Mouse (Mus musculus): Measurements from ENCODE around the gene Lmx1a. TPM values are rescaled to one million over a fixed set of nuclear protein-coding genes. Genes with fewer than 3 reads are reported as not detected.

The Lmx1a gene
- polyA plus RNA-seq, 1 experiment from 2014 or later: 0.27 TPM

- ATAC-seq (ENCODE audit: low FRiP score, low read depth): no peak
- Histone ChIP-seq H3K4me3 (no peak overlapping the region), H3K27me3 (peaks cover 57% of the 10 kb centered on the region), H3K27ac (no peak overlapping the region), H3K4me2 (replicated peaks) (peak overlapping the region; percentile 85; the same call in 1 of the 2 replicates), H3K36me3 (no peaks in the 10 kb centered on the region), H3K4me1 (peaks cover 11% of the 10 kb centered on the region), H3K9ac (no peak overlapping the region), H3K9me3 (no peaks in the 10 kb centered on the region)
- WGBS: 33% methylated on average over 4 of the region's 4 CpGs
These were observed 112.9 kb downstream of the Lmx1a start for GRCm38 (mm10) chr1:167801923-167802322.

GRCm38 (mm10) chr1:167802510-167803271 lies 113.7 kb downstream of the Lmx1a start:
- peak overlapping the region; percentile 53 for H3K9ac ChIP-seq
- ATAC-seq (ENCODE audit: low FRiP score, low read depth): peak; percentile 68; the same call in 1 of the 2 replicates
- H3K4me1 ChIP-seq: peaks cover 11% of the 10 kb centered on the region
- WGBS: under 1% methylated on average over 59 of the region's 59 CpGs
- peak overlapping the region; percentile 85 for H3K4me2 ChIP-seq (replicated peaks)
- peak overlapping the region; percentile 50 for H3K4me3 ChIP-seq
- H3K27me3 ChIP-seq: peaks cover 57% of the 10 kb centered on the region
- no peak overlapping the region for H3K27ac ChIP-seq
- H3K9me3 ChIP-seq: no peaks in the 10 kb centered on the region
- H3K36me3 ChIP-seq: no peaks in the 10 kb centered on the region

GRCm38 (mm10) chr1:167803351-167803981 lies 114.4 kb downstream of the Lmx1a start:
- Histone ChIP-seq H3K9ac (no peak overlapping the region), H3K4me1 (peaks cover 11% of the 10 kb centered on the region), H3K4me2 (replicated peaks) (peak overlapping the region; percentile 85), H3K27me3 (peaks cover 54% of the 10 kb centered on the region), H3K4me3 (peak overlapping the region; percentile 50), H3K27ac (no peak overlapping the region), H3K36me3 (no peaks in the 10 kb centered on the region), H3K9me3 (no peaks in the 10 kb centered on the region)
- WGBS: 11% methylated on average over 10 of the region's 10 CpGs
- no peak for ATAC-seq (ENCODE audit: low FRiP score, low read depth)

GRCm38 (mm10) chr1:167804836-167805235 lies 115.8 kb downstream of the Lmx1a start:
- Histone ChIP-seq H3K27ac (no peak overlapping the region), H3K9me3 (no peaks in the 10 kb centered on the region), H3K27me3 (peaks cover 53% of the 10 kb centered on the region), H3K4me1 (peaks cover 11% of the 10 kb centered on the region), H3K9ac (no peak overlapping the region), H3K4me3 (no peak overlapping the region), H3K4me2 (replicated peaks) (no peak overlapping the region), H3K36me3 (no peaks in the 10 kb centered on the region)
- no peak for ATAC-seq (ENCODE audit: low FRiP score, low read depth)
- WGBS: 66% methylated on average over 7 of the region's 7 CpGs

- Histone ChIP-seq H3K27ac (no peak overlapping the region), H3K4me2 (replicated peaks) (no peak overlapping the region), H3K27me3 (peaks cover 11% of the 10 kb centered on the region; the same call in 1 of the 2 replicates), H3K36me3 (no peaks in the 10 kb centered on the region), H3K4me3 (no peak overlapping the region), H3K4me1 (no peaks in the 10 kb centered on the region), H3K9me3 (no peaks in the 10 kb centered on the region), H3K9ac (no peak overlapping the region)
- no peak for ATAC-seq (ENCODE audit: low FRiP score, low read depth)
- WGBS: 87% methylated on average over 4 of the region's 4 CpGs
These were observed 122.1 kb downstream of the Lmx1a start for GRCm38 (mm10) chr1:167811141-167811540.

GRCm38 (mm10) chr1:167815166-167815565 lies 126.1 kb downstream of the Lmx1a start:
- Histone ChIP-seq H3K9me3 (no peaks in the 10 kb centered on the region), H3K27me3 (peaks cover 6% of the 10 kb centered on the region), H3K36me3 (no peaks in the 10 kb centered on the region), H3K9ac (no peak overlapping the region), H3K4me1 (peaks cover 5% of the 10 kb centered on the region; the same call in 1 of the 2 replicates), H3K4me2 (replicated peaks) (no peak overlapping the region), H3K27ac (no peak overlapping the region), H3K4me3 (no peak overlapping the region)
- no peak for ATAC-seq (ENCODE audit: low FRiP score, low read depth)
- WGBS: 63% methylated on average over 4 of the region's 4 CpGs

- Histone ChIP-seq H3K36me3 (no peaks in the 10 kb centered on the region), H3K9ac (no peak overlapping the region), H3K27ac (no peak overlapping the region), H3K4me3 (no peak overlapping the region), H3K9me3 (no peaks in the 10 kb centered on the region), H3K4me1 (peaks cover 22% of the 10 kb centered on the region), H3K4me2 (replicated peaks) (no peak overlapping the region), H3K27me3 (peaks cover 3% of the 10 kb centered on the region)
- WGBS: 32% methylated on average over 6 of the region's 6 CpGs
- ATAC-seq (ENCODE audit: low FRiP score, low read depth): no peak
These were observed 128.0 kb downstream of the Lmx1a start for GRCm38 (mm10) chr1:167817028-167817427.

GRCm38 (mm10) chr1:167817616-167818015 lies 128.6 kb downstream of the Lmx1a start:
- Histone ChIP-seq H3K4me1 (peaks cover 22% of the 10 kb centered on the region), H3K27me3 (peaks cover 3% of the 10 kb centered on the region), H3K4me2 (replicated peaks) (no peak overlapping the region), H3K9ac (no peak overlapping the region), H3K36me3 (no peaks in the 10 kb centered on the region), H3K4me3 (no peak overlapping the region), H3K9me3 (no peaks in the 10 kb centered on the region), H3K27ac (no peak overlapping the region)
- ATAC-seq (ENCODE audit: low FRiP score, low read depth): no peak
- WGBS: 19% methylated on average over 1 of the region's 1 CpGs

GRCm38 (mm10) chr1:167820031-167820430 lies 131.0 kb downstream of the Lmx1a start:
- H3K27ac ChIP-seq: no peak overlapping the region
- no peak overlapping the region for H3K9ac ChIP-seq
- H3K4me2 ChIP-seq (replicated peaks): no peak overlapping the region
- WGBS: 94% methylated on average over 6 of the region's 6 CpGs
- H3K4me3 ChIP-seq: no peak overlapping the region
- peaks cover 3% of the 10 kb centered on the region; the same call in 1 of the 2 replicates for H3K9me3 ChIP-seq
- H3K27me3 ChIP-seq: peaks cover 3% of the 10 kb centered on the region
- H3K4me1 ChIP-seq: peaks cover 22% of the 10 kb centered on the region
- no peaks in the 10 kb centered on the region for H3K36me3 ChIP-seq
- no peak for ATAC-seq (ENCODE audit: low FRiP score, low read depth)

- Histone ChIP-seq H3K4me1 (peaks cover 22% of the 10 kb centered on the region), H3K27me3 (peaks cover 3% of the 10 kb centered on the region), H3K36me3 (no peaks in the 10 kb centered on the region), H3K4me2 (replicated peaks) (no peak overlapping the region), H3K9ac (no peak overlapping the region), H3K4me3 (no peak overlapping the region), H3K27ac (no peak overlapping the region), H3K9me3 (peaks cover 3% of the 10 kb centered on the region; the same call in 1 of the 2 replicates)
- 6% methylated on average over 1 of the region's 1 CpGs for WGBS
- ATAC-seq (ENCODE audit: low FRiP score, low read depth): no peak
These were observed 132.1 kb downstream of the Lmx1a start for GRCm38 (mm10) chr1:167821125-167821524.

- 85% methylated on average over 7 of the region's 7 CpGs for WGBS
These were observed 141.3 kb downstream of the Lmx1a start for GRCm38 (mm10) chr1:167830291-167830690.

GRCm38 (mm10) chr1:167831601-167832000 lies 142.6 kb downstream of the Lmx1a start:
- 91% methylated on average over 3 of the region's 3 CpGs for WGBS
- no peaks in the 10 kb centered on the region for H3K4me1 ChIP-seq
- H3K4me2 ChIP-seq (replicated peaks): no peak overlapping the region
- no peak overlapping the region for H3K4me3 ChIP-seq
- no peak overlapping the region for H3K27ac ChIP-seq
- ATAC-seq (ENCODE audit: low FRiP score, low read depth): no peak
- H3K36me3 ChIP-seq: no peaks in the 10 kb centered on the region
- H3K9me3 ChIP-seq: no peaks in the 10 kb centered on the region
- H3K9ac ChIP-seq: no peak overlapping the region
- H3K27me3 ChIP-seq: no peaks in the 10 kb centered on the region

More at GRCm38 (mm10) chr1:167830291-167830690, 141.3 kb downstream of the Lmx1a start:
- no peak overlapping the region for H3K4me2 ChIP-seq (replicated peaks)
- no peaks in the 10 kb centered on the region for H3K27me3 ChIP-seq
- H3K36me3 ChIP-seq: no peaks in the 10 kb centered on the region
- no peak overlapping the region for H3K4me3 ChIP-seq
- no peak overlapping the region for H3K27ac ChIP-seq
- no peaks in the 10 kb centered on the region for H3K9me3 ChIP-seq
- no peaks in the 10 kb centered on the region for H3K4me1 ChIP-seq
- no peak overlapping the region for H3K9ac ChIP-seq
- no peak for ATAC-seq (ENCODE audit: low FRiP score, low read depth)

Data from limb, embryonic 13.5 days (tissue).